Mouse (Mus musculus) stomach, embryonic 16.5 days (tissue): ENCODE data around the gene Naaladl2. TPM values are rescaled to one million over a fixed set of nuclear protein-coding genes. Genes with fewer than 3 reads are reported as not detected.

Source experiments
- ATAC-seq: fragments of 200-750 bp; cut with Nextera tagmentation; 2 replicates; pipeline ENCODE4 v1.8.0; 2017; ENCODE audit warnings: moderate number of reproducible peaks, moderate TSS enrichment; ENCODE audit not compliant: insufficient read depth, low FRiP score
- H3K27ac ChIP-seq: fragments of 300-500 bp; sonication (generic); 2 replicates; pipeline ENCODE4 v1.5.1; 2014; ENCODE audit warnings: low read length
- H3K27me3 ChIP-seq: fragments of 300-500 bp; sonication (generic); 2 replicates; pipeline ENCODE4 v1.6.1; 2014; ENCODE audit warnings: low read length, control low read depth, mixed read lengths; ENCODE audit not compliant: control insufficient read depth, insufficient read depth
- H3K36me3 ChIP-seq: fragments of 300-500 bp; sonication (generic); 2 replicates; pipeline ENCODE4 v1.6.1; 2014; ENCODE audit warnings: low read length; ENCODE audit not compliant: control insufficient read depth, insufficient read depth
- H3K4me1 ChIP-seq: fragments of 300-500 bp; sonication (generic); 2 replicates; pipeline ENCODE4 v1.6.1; 2014; ENCODE audit warnings: low read length, control low read depth, mixed read lengths; ENCODE audit not compliant: control insufficient read depth, insufficient read depth
- H3K4me2 ChIP-seq: fragments of 300-500 bp; sonication (generic); 2 replicates; pipeline ENCODE4 v1.6.1; 2014; ENCODE audit warnings: low read depth, low read length, mixed read lengths
- H3K4me3 ChIP-seq: fragments of 300-500 bp; sonication (generic); replicated peaks from 2 replicates; pipeline ENCODE4 v1.5.1; 2014; ENCODE audit warnings: mild to moderate bottlenecking, low read length
- H3K9ac ChIP-seq: fragments of 300-500 bp; sonication (generic); 2 replicates; pipeline ENCODE4 v1.6.1; 2014; ENCODE audit warnings: low read length
- H3K9me3 ChIP-seq: fragments of 300-500 bp; sonication (generic); replicated peaks from 2 replicates; pipeline ENCODE4 v1.6.1; 2016; ENCODE audit warnings: low read length, control low read depth; ENCODE audit not compliant: control insufficient read depth
- WGBS: fragments of 180-500 bp; shearing (Covaris S2); extraction: QIAGEN DNeasy Blood & Tissue Kit; methylation state at CpG from one replicate; pipeline ENCODE4 v1.1.7; 2014; 5-methylcytosine and 5-hydroxymethylcytosine counted together
- polyA plus RNA-seq: library from polyadenylated mRNA; unstranded; fragments of >200 nt; fragmentation: Nextera tagmentation; extraction: Ambion mirVana; gene quantifications from 2 replicates; pipeline ENCODE4 v1.2.1, GENCODE M21; 2015

The Naaladl2 gene
- polyA plus RNA-seq, 1 experiment from 2014 or later: 4.6 TPM

- Histone ChIP-seq H3K4me3 (no peak overlapping the region), H3K4me2 (no peak overlapping the region), H3K9ac (no peak overlapping the region), H3K4me1 (no peaks in the 10 kb centered on the region), H3K27me3 (no peaks in the 10 kb centered on the region), H3K36me3 (no peaks in the 10 kb centered on the region), H3K9me3 (no peaks in the 10 kb centered on the region), H3K27ac (no peak overlapping the region)
- ATAC-seq: no peak
- 71% methylated on average over 3 of the region's 3 CpGs for WGBS
Observed at GRCm38 (mm10) chr3:24668052-24668916, 475.8 kb downstream of the Naaladl2 start.

GRCm38 (mm10) chr3:24665408-24665807, 478.7 kb downstream of the Naaladl2 start:
- no peak overlapping the region for H3K4me3 ChIP-seq
- no peak overlapping the region for H3K27ac ChIP-seq
- H3K36me3 ChIP-seq: no peaks in the 10 kb centered on the region
- H3K9ac ChIP-seq: no peak overlapping the region
- no peaks in the 10 kb centered on the region for H3K4me1 ChIP-seq
- H3K27me3 ChIP-seq: no peaks in the 10 kb centered on the region
- no peaks in the 10 kb centered on the region for H3K9me3 ChIP-seq
- no peak overlapping the region for H3K4me2 ChIP-seq
- 50% methylated on average over 1 of the region's 1 CpGs for WGBS
- no peak for ATAC-seq

GRCm38 (mm10) chr3:24663749-24664148, 480.3 kb downstream of the Naaladl2 start:
- Histone ChIP-seq H3K4me1 (no peaks in the 10 kb centered on the region), H3K9me3 (no peaks in the 10 kb centered on the region), H3K27me3 (no peaks in the 10 kb centered on the region), H3K4me2 (no peak overlapping the region), H3K27ac (no peak overlapping the region), H3K9ac (no peak overlapping the region), H3K4me3 (no peak overlapping the region), H3K36me3 (no peaks in the 10 kb centered on the region)
- ATAC-seq: no peak

- H3K9ac ChIP-seq: no peak overlapping the region
- no peaks in the 10 kb centered on the region for H3K4me1 ChIP-seq
- H3K4me3 ChIP-seq: no peak overlapping the region
- no peaks in the 10 kb centered on the region for H3K27me3 ChIP-seq
- WGBS: 14% methylated on average over 1 of the region's 1 CpGs
- H3K9me3 ChIP-seq: no peaks in the 10 kb centered on the region
- ATAC-seq: no peak
- H3K36me3 ChIP-seq: no peaks in the 10 kb centered on the region
- H3K4me2 ChIP-seq: no peak overlapping the region
- H3K27ac ChIP-seq: no peak overlapping the region
Observed at GRCm38 (mm10) chr3:24630032-24630431, 514.0 kb downstream of the Naaladl2 start.

GRCm38 (mm10) chr3:24605485-24605884, 538.6 kb downstream of the Naaladl2 start:
- Histone ChIP-seq H3K4me2 (no peak overlapping the region), H3K4me1 (no peaks in the 10 kb centered on the region)
- no peak for ATAC-seq

GRCm38 (mm10) chr3:24604791-24605320, 539.2 kb downstream of the Naaladl2 start:
- ATAC-seq: no peak

More at GRCm38 (mm10) chr3:24605485-24605884, 538.6 kb downstream of the Naaladl2 start:
- Histone ChIP-seq H3K9me3 (no peaks in the 10 kb centered on the region), H3K36me3 (no peaks in the 10 kb centered on the region), H3K9ac (no peak overlapping the region), H3K27ac (no peak overlapping the region), H3K4me3 (no peak overlapping the region), H3K27me3 (no peaks in the 10 kb centered on the region)

GRCm38 (mm10) chr3:24595447-24595846, 548.6 kb downstream of the Naaladl2 start:
- Histone ChIP-seq H3K9me3 (no peaks in the 10 kb centered on the region), H3K27ac (no peak overlapping the region), H3K27me3 (no peaks in the 10 kb centered on the region), H3K36me3 (no peaks in the 10 kb centered on the region), H3K4me1 (no peaks in the 10 kb centered on the region), H3K4me3 (no peak overlapping the region), H3K9ac (no peak overlapping the region), H3K4me2 (no peak overlapping the region)
- no peak for ATAC-seq
- 58% methylated on average over 2 of the region's 2 CpGs for WGBS

More at GRCm38 (mm10) chr3:24604791-24605320, 539.2 kb downstream of the Naaladl2 start:
- Histone ChIP-seq H3K36me3 (no peaks in the 10 kb centered on the region), H3K27me3 (no peaks in the 10 kb centered on the region), H3K4me2 (no peak overlapping the region), H3K4me1 (no peaks in the 10 kb centered on the region), H3K4me3 (no peak overlapping the region), H3K27ac (no peak overlapping the region), H3K9me3 (no peaks in the 10 kb centered on the region), H3K9ac (no peak overlapping the region)
- WGBS: 79% methylated on average over 3 of the region's 3 CpGs

GRCm38 (mm10) chr3:24556617-24557016, 587.4 kb downstream of the Naaladl2 start:
- Histone ChIP-seq H3K36me3 (no peaks in the 10 kb centered on the region), H3K4me1 (no peaks in the 10 kb centered on the region)
- WGBS: 81% methylated on average over 1 of the region's 1 CpGs

GRCm38 (mm10) chr3:24553701-24554100, 590.4 kb downstream of the Naaladl2 start:
- Histone ChIP-seq H3K36me3 (no peaks in the 10 kb centered on the region), H3K4me2 (no peak overlapping the region), H3K4me3 (no peak overlapping the region), H3K4me1 (no peaks in the 10 kb centered on the region), H3K9ac (no peak overlapping the region), H3K27me3 (no peaks in the 10 kb centered on the region), H3K27ac (no peak overlapping the region), H3K9me3 (no peaks in the 10 kb centered on the region)
- 82% methylated on average over 5 of the region's 5 CpGs for WGBS
- no peak for ATAC-seq

More at GRCm38 (mm10) chr3:24556617-24557016, 587.4 kb downstream of the Naaladl2 start:
- Histone ChIP-seq H3K4me2 (no peak overlapping the region), H3K4me3 (no peak overlapping the region), H3K27ac (no peak overlapping the region), H3K9me3 (no peaks in the 10 kb centered on the region), H3K27me3 (no peaks in the 10 kb centered on the region), H3K9ac (no peak overlapping the region)
- no peak for ATAC-seq
